Mouse (Mus musculus): ENCODE results near the gene Ccp110.

DNA sequence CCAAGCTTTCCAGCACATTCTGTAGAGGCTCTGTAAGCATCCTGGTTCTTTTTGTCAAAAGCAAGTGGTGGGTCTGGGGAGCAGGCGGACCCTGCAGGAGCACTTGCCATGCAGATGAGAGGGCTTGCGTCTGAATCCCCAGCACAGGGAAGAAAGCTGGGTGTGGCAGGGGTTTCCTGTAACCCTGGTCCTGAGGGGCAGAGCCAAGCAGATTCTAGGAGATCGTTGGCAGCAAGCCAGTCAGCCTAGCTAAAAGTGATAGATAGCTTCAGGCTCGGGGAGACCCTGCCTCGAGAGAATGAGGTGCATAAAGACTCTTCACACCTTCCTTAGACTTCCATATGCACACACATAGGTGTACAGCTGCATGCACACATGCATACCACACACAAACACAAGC, 47.0 kb downstream of the Ccp110 start:
- no peak for TF ChIP-seq EP300 (IDR thresholded peaks at IDR 0.05; ENCODE audit: low read depth)
- TF ChIP-seq CTCF (IDR thresholded peaks at IDR 0.05; ENCODE audit: low read depth) = no peak
